Comparison of ENCODE assay signal across 8 mouse cellular contexts in genomic region chr7:45896517-45897257, GRCm38 (mm10). TPM values are rescaled to one million over a fixed set of nuclear protein-coding genes. Genes with fewer than 3 reads are reported as not detected.
DNase-seq lines count a peak whose midpoint lies in the region; ATAC-seq lines count a peak whose summit lies in the region.

TSS of gene Syngr4 (minus strand) at chr7:45896714.
TSS of gene Tmem143 (plus strand) at chr7:45896941.

- H3K9ac ChIP-seq in lung, embryonic 16.5 days (ENCODE audit: low read length): peak within 1 kb of the TSS; percentile 80

- peak; percentile 84 to 92 for ATAC-seq in hematopoietic stem cell, adult 5-6 weeks (replicated peaks in 1 of 2; ENCODE audit: insufficient read depth in 1 of 2, low FRiP score in 2 of 2, low TSS enrichment in 1 of 2, low read depth in 1 of 2, poor library complexity in 2 of 2, severe bottlenecking in 2 of 2)
- ATAC-seq in lung, embryonic 16.5 days (ENCODE audit: low read depth): peak; percentile 93

- peak; percentile 96 for DNase-seq in MEL-GATA-1-ER (ENCODE audit: extremely low read depth, low read depth)
- peak; percentile 96 for DNase-seq in cerebellum, adult 8-10 months
- peak; percentile 99 for DNase-seq in forelimb bud, embryonic 11.5 days (ENCODE audit: low read depth, low spot score)
- DNase-seq in layer of hippocampus, adult 9-10 months (ENCODE audit: low spot score): peak; percentile 92
- peak; percentile 85 for DNase-seq in ovary, postnatal 10 days (ENCODE audit: low spot score)
- peak; percentile 92 to 94 for DNase-seq in thymus, postnatal 10 days (ENCODE audit: low spot score in 2 of 2)

- peak within 1 kb of the TSS; percentile 65 for H3K4me3 ChIP-seq in lung, embryonic 16.5 days (ENCODE audit: low read length)

- no peaks in the 10 kb centered on the region for H3K36me3 ChIP-seq in lung, embryonic 16.5 days (ENCODE audit: control insufficient read depth, insufficient read depth, low read length)

- no peaks in the 10 kb centered on the region for H3K9me3 ChIP-seq in lung, embryonic 16.5 days (ENCODE audit: control insufficient read depth, low read length)

- peaks cover 8% of the 10 kb centered on the region; the same call in 1 of the 2 replicates for H3K4me1 ChIP-seq in lung, embryonic 16.5 days (replicated peaks; ENCODE audit: control insufficient read depth, insufficient read depth, low read length)

- H3K27me3 ChIP-seq in lung, embryonic 16.5 days (ENCODE audit: control insufficient read depth, insufficient read depth, low read depth, low read length): no peaks in the 10 kb centered on the region

- WGBS in lung, embryonic 16.5 days: 2% methylated on average over 40 of the region's 40 CpGs

- peak within 1 kb of the TSS; percentile 89 for H3K27ac ChIP-seq in lung, embryonic 16.5 days (ENCODE audit: low read length)

- peak within 1 kb of the TSS; percentile 95 for H3K4me2 ChIP-seq in lung, embryonic 16.5 days (ENCODE audit: low read depth, low read length)

RNA-seq across cellular contexts. Expression of gene Syngr4, which starts in this region (rescaled TPM):
- not detected in 2 replicates for total RNA-seq in hematopoietic stem cell, adult 5-6 weeks (2017)
- 0.26 and 1.9 TPM in 2 replicates for polyA plus RNA-seq in lung, embryonic 16.5 days (2015; fragmentation: Nextera tagmentation; extraction: Ambion mirVana)

RNA-seq across cellular contexts. Expression of gene Tmem143, which starts in this region (rescaled TPM):
- 16.2 and 19.6 TPM in 2 replicates for total RNA-seq in hematopoietic stem cell, adult 5-6 weeks (2017)
- polyA plus RNA-seq in lung, embryonic 16.5 days (2015; fragmentation: Nextera tagmentation; extraction: Ambion mirVana): 4.6 and 5.6 TPM in 2 replicates

Comparison
In these comparisons a context has a peak if more than half of its experiments do, and no peak if none do; other contexts are left out.
1. Peak in every context shown above with its lines: DNase-seq, ATAC-seq, H3K4me3 ChIP-seq and H3K27ac ChIP-seq.